In genomic region chr4:94725799-94726198, GRCm38 (mm10) we compare ENCODE assay signal across 18 mouse cellular contexts. TPM values are rescaled to one million over a fixed set of nuclear protein-coding genes. Genes with fewer than 3 reads are reported as not detected.
DNase-seq lines count a peak whose midpoint lies in the region; ATAC-seq and TF ChIP-seq lines count a peak whose summit lies in the region.
"Had no signal": no experiment of that assay in that cellular context is flagged by ENCODE, and none has a peak within 500 bp of the region (broad histone marks: within the 10 kb centered on the region; RNA-seq: fewer than 3 reads in every experiment).

No protein-coding gene starts in this region.

- no peak overlapping the region for H3K9ac ChIP-seq in kidney, embryonic 14.5 days (ENCODE audit: low read depth, low read length)
- H3K9ac ChIP-seq in heart, embryonic 11.5 days (ENCODE audit: low read depth, low read length): no peak overlapping the region
- H3K9ac ChIP-seq in heart, embryonic 16.5 days (ENCODE audit: low read length): no peak overlapping the region
- no peak overlapping the region for H3K9ac ChIP-seq in liver, embryonic 11.5 days (ENCODE audit: low read depth, low read length)
- H3K9ac ChIP-seq in forebrain, embryonic 14.5 days (ENCODE audit: low read length): no peak overlapping the region
- H3K9ac ChIP-seq: embryonic facial prominence, embryonic 15.5 days; liver, embryonic 15.5 days; stomach, embryonic 15.5 days had no signal

- H3K9me3 ChIP-seq in kidney, embryonic 14.5 days (ENCODE audit: control insufficient read depth, low read length): no peaks in the 10 kb centered on the region
- H3K9me3 ChIP-seq in heart, embryonic 11.5 days (replicated peaks; ENCODE audit: control insufficient read depth, low read length): no peaks in the 10 kb centered on the region
- no peaks in the 10 kb centered on the region; the same call in 1 of the 2 replicates for H3K9me3 ChIP-seq in heart, embryonic 16.5 days (replicated peaks; ENCODE audit: control insufficient read depth, low read length)
- no peaks in the 10 kb centered on the region for H3K9me3 ChIP-seq in liver, embryonic 11.5 days (ENCODE audit: control insufficient read depth, low read length)
- H3K9me3 ChIP-seq in forebrain, embryonic 14.5 days (replicated peaks; ENCODE audit: control insufficient read depth, low read length): no peaks in the 10 kb centered on the region
- H3K9me3 ChIP-seq: embryonic facial prominence, embryonic 15.5 days; G1E; limb, embryonic 10.5 days; liver, embryonic 15.5 days; stomach, embryonic 15.5 days had no signal

- no peaks in the 10 kb centered on the region for H3K27me3 ChIP-seq in kidney, adult 2 months (replicated peaks; ENCODE audit: control insufficient read depth, insufficient read depth, low read length)
- no peaks in the 10 kb centered on the region for H3K27me3 ChIP-seq in kidney, embryonic 14.5 days (ENCODE audit: control insufficient read depth, insufficient read depth, low read length)
- H3K27me3 ChIP-seq in heart, embryonic 11.5 days (ENCODE audit: control insufficient read depth, insufficient read depth, low read length): no peaks in the 10 kb centered on the region
- H3K27me3 ChIP-seq in heart, embryonic 16.5 days (ENCODE audit: control insufficient read depth, insufficient read depth, low read length): no peaks in the 10 kb centered on the region
- no peaks in the 10 kb centered on the region for H3K27me3 ChIP-seq in liver, embryonic 11.5 days (replicated peaks; ENCODE audit: control insufficient read depth, insufficient read depth, low read length)
- H3K27me3 ChIP-seq in forebrain, embryonic 14.5 days (replicated peaks; ENCODE audit: control insufficient read depth, insufficient read depth, low read length): no peaks in the 10 kb centered on the region
- H3K27me3 ChIP-seq: embryonic facial prominence, embryonic 15.5 days; liver, embryonic 15.5 days; megakaryocyte, embryonic 14.5 days; stomach, embryonic 15.5 days had no signal

- TF ChIP-seq POLR2A in kidney, adult 2 months (IDR thresholded peaks at IDR 0.05; ENCODE audit: low read depth, low read length): no peak

- no peak overlapping the region for H3K27ac ChIP-seq in kidney, adult 2 months (ENCODE audit: insufficient read depth, low read depth, low read length)
- no peak overlapping the region for H3K27ac ChIP-seq in kidney, embryonic 14.5 days (ENCODE audit: low read depth, low read length)
- peak overlapping the region; percentile 75 for H3K27ac ChIP-seq in heart, embryonic 11.5 days (ENCODE audit: low read depth, low read length)
- H3K27ac ChIP-seq in heart, embryonic 16.5 days (ENCODE audit: low read length): peak overlapping the region; percentile 40; the same call in 1 of the 2 replicates
- H3K27ac ChIP-seq in liver, embryonic 11.5 days (ENCODE audit: low read depth, low read length): no peak overlapping the region
- H3K27ac ChIP-seq in forebrain, embryonic 14.5 days (ENCODE audit: low read depth, low read length): no peak overlapping the region
- H3K27ac ChIP-seq: embryonic facial prominence, embryonic 15.5 days; limb, embryonic 10.5 days; liver, embryonic 15.5 days; stomach, embryonic 15.5 days had no signal

- peak; percentile 27 for DNase-seq in kidney, adult 2 months
- peak; percentile 38 for DNase-seq in lung, postnatal 10 days
- no peak for DNase-seq in spleen, postnatal 14 days (ENCODE audit: low spot score in 2 of 2)
- DNase-seq in liver, embryonic 11.5 days (ENCODE audit: low spot score): no peak
- no peak for DNase-seq in forebrain, embryonic 14.5 days (ENCODE audit: low spot score)
- DNase-seq: cerebellum, adult 9-10 months; kidney, postnatal 25 days; right cerebral cortex, postnatal 4 days had no signal

- no peak overlapping the region for H3K4me2 ChIP-seq in kidney, embryonic 14.5 days (replicated peaks; ENCODE audit: low read depth, low read length)
- H3K4me2 ChIP-seq in heart, embryonic 11.5 days: no peak overlapping the region
- no peak overlapping the region for H3K4me2 ChIP-seq in heart, embryonic 16.5 days (ENCODE audit: low read depth, low read length)
- H3K4me2 ChIP-seq in liver, embryonic 11.5 days: no peak overlapping the region
- H3K4me2 ChIP-seq in forebrain, embryonic 14.5 days (ENCODE audit: low read length): no peak overlapping the region
- H3K4me2 ChIP-seq: embryonic facial prominence, embryonic 15.5 days; liver, embryonic 15.5 days; stomach, embryonic 15.5 days had no signal

- ATAC-seq in kidney, embryonic 14.5 days (ENCODE audit: low FRiP score, low TSS enrichment): no peak
- ATAC-seq in heart, embryonic 11.5 days (replicated peaks; ENCODE audit: insufficient number of reproducible peaks, low FRiP score, low TSS enrichment): no peak; the same call in 1 of the 2 replicates
- ATAC-seq in heart, embryonic 16.5 days (replicated peaks; ENCODE audit: extremely low read depth, insufficient read depth, low FRiP score): peak; percentile 77; the same call in 1 of the 2 replicates
- ATAC-seq in liver, embryonic 11.5 days (replicated peaks; ENCODE audit: low FRiP score): no peak
- no peak for ATAC-seq in forebrain, embryonic 14.5 days
- ATAC-seq: inflammation-experienced regulatory T-cells, adult 6 months had no signal

- WGBS in kidney, adult 2 months: 63% methylated on average over 4 of the region's 4 CpGs
- WGBS in kidney, embryonic 14.5 days: 60% methylated on average over 4 of the region's 4 CpGs
- 57% methylated on average over 4 of the region's 4 CpGs for WGBS in heart, embryonic 11.5 days (ENCODE audit: insufficient replicate concordance)
- WGBS in heart, embryonic 16.5 days: 45% methylated on average over 4 of the region's 4 CpGs
- WGBS in liver, embryonic 11.5 days: 51% methylated on average over 4 of the region's 4 CpGs
- 71% methylated on average over 4 of the region's 4 CpGs for WGBS in forebrain, embryonic 14.5 days

- H3K4me3 ChIP-seq in kidney, adult 2 months (ENCODE audit: insufficient read depth, low read depth, low read length): no peak overlapping the region
- H3K4me3 ChIP-seq in kidney, embryonic 14.5 days (ENCODE audit: low read length): no peak overlapping the region
- H3K4me3 ChIP-seq in heart, embryonic 11.5 days (ENCODE audit: low read depth, low read length): no peak overlapping the region
- no peak overlapping the region for H3K4me3 ChIP-seq in heart, embryonic 16.5 days (ENCODE audit: low read length)
- no peak overlapping the region for H3K4me3 ChIP-seq in liver, embryonic 11.5 days (ENCODE audit: low read depth, low read length)
- no peak overlapping the region for H3K4me3 ChIP-seq in forebrain, embryonic 14.5 days (ENCODE audit: low read depth, low read length)
- H3K4me3 ChIP-seq: embryonic facial prominence, embryonic 15.5 days; limb, embryonic 10.5 days; liver, embryonic 15.5 days; megakaryocyte, embryonic 14.5 days; stomach, embryonic 15.5 days had no signal

- no peaks in the 10 kb centered on the region for H3K36me3 ChIP-seq in kidney, adult 2 months (ENCODE audit: control insufficient read depth, insufficient read depth, low read length)
- H3K36me3 ChIP-seq in kidney, embryonic 14.5 days (ENCODE audit: control insufficient read depth, insufficient read depth, low read length): no peaks in the 10 kb centered on the region
- H3K36me3 ChIP-seq in heart, embryonic 11.5 days (ENCODE audit: control insufficient read depth, insufficient read depth, low read length): no peaks in the 10 kb centered on the region
- no peaks in the 10 kb centered on the region for H3K36me3 ChIP-seq in heart, embryonic 16.5 days (ENCODE audit: control insufficient read depth, insufficient read depth)
- H3K36me3 ChIP-seq in liver, embryonic 11.5 days (ENCODE audit: control insufficient read depth, insufficient read depth, low read length): no peaks in the 10 kb centered on the region
- no peaks in the 10 kb centered on the region for H3K36me3 ChIP-seq in forebrain, embryonic 14.5 days (ENCODE audit: control insufficient read depth, insufficient read depth, low read length)
- H3K36me3 ChIP-seq: embryonic facial prominence, embryonic 15.5 days; G1E; limb, embryonic 10.5 days; liver, embryonic 15.5 days; stomach, embryonic 15.5 days had no signal

- TF ChIP-seq CTCF in kidney, adult 2 months (conservative IDR thresholded peaks at IDR 0.05; ENCODE audit: insufficient read depth, insufficient read length, low read depth, low read length): no peak

- H3K4me1 ChIP-seq in kidney, adult 2 months (ENCODE audit: control insufficient read depth, insufficient read depth, low read length): no peaks in the 10 kb centered on the region
- H3K4me1 ChIP-seq in kidney, embryonic 14.5 days (ENCODE audit: control insufficient read depth, insufficient read depth, low read length): no peaks in the 10 kb centered on the region
- H3K4me1 ChIP-seq in heart, embryonic 11.5 days (ENCODE audit: control insufficient read depth, insufficient read depth, low read length): peaks cover 12% of the 10 kb centered on the region
- H3K4me1 ChIP-seq in heart, embryonic 16.5 days (ENCODE audit: control insufficient read depth, insufficient read depth, low read length): peaks cover 14% of the 10 kb centered on the region
- no peaks in the 10 kb centered on the region for H3K4me1 ChIP-seq in liver, embryonic 11.5 days (replicated peaks; ENCODE audit: control insufficient read depth, insufficient read depth, low read length)
- no peaks in the 10 kb centered on the region for H3K4me1 ChIP-seq in forebrain, embryonic 14.5 days (ENCODE audit: control insufficient read depth, insufficient read depth, low read length)
- H3K4me1 ChIP-seq: embryonic facial prominence, embryonic 15.5 days; limb, embryonic 10.5 days; liver, embryonic 15.5 days; stomach, embryonic 15.5 days had no signal

RNA-seq across cellular contexts. Expression of gene Tek, which starts 13.3 kb away (rescaled TPM):
- 15.9 and 21.6 TPM in 2 replicates for polyA plus RNA-seq in kidney, adult 2 months (2012; rRNA removed)
- polyA plus RNA-seq in kidney, embryonic 14.5 days (2014; fragmentation: Nextera tagmentation; extraction: Ambion mirVana): 14.1 and 29.0 TPM in 2 replicates
- 56.1 and 70.5 TPM in 2 replicates for polyA plus RNA-seq in heart, embryonic 11.5 days (2014; fragmentation: Nextera tagmentation; extraction: Ambion mirVana)
- polyA plus RNA-seq in heart, embryonic 16.5 days (2015; fragmentation: Nextera tagmentation; extraction: Ambion mirVana): 39.3 and 40.2 TPM in 2 replicates
- 12.2 and 14.6 TPM in 2 replicates for polyA plus RNA-seq in liver, embryonic 11.5 days (2014; fragmentation: Nextera tagmentation; extraction: Ambion mirVana)
- 7.7 and 9.9 TPM in 2 replicates for polyA plus RNA-seq in forebrain, embryonic 14.5 days (2014; fragmentation: Nextera tagmentation; extraction: Ambion mirVana)
- polyA plus RNA-seq: G1E; inflammation-experienced regulatory T-cells, adult 6 months had no signal

Comparison
In these comparisons a context has a peak if more than half of its experiments do, and no peak if none do; other contexts are left out.
1. DNase-seq: peak in kidney, adult 2 months (single experiment) and lung, postnatal 10 days (single experiment); none in spleen, postnatal 14 days (0 of 2), liver, embryonic 11.5 days (single experiment) and forebrain, embryonic 14.5 days (single experiment).
2. H3K27ac ChIP-seq: peak in heart, embryonic 11.5 days (single experiment) and heart, embryonic 16.5 days (single experiment); none in kidney, adult 2 months (single experiment), kidney, embryonic 14.5 days (single experiment), liver, embryonic 11.5 days (single experiment) and forebrain, embryonic 14.5 days (single experiment).